Mouse (Mus musculus) CH12.LX (cell line): ENCODE data around the gene Armh2.

Experiments
- CTCF ChIP-seq, 2 experiments: IDR thresholded peaks in 1 of 2; conservative IDR thresholded peaks in 1 of 2; 2 replicates each; pipeline ENCODE4 v1.5.1; 2011 to 2012; ENCODE audit warnings: low read depth in 2 of 2, low read length in 2 of 2, improper control_type of control experiment in 1 of 2, inconsistent platforms in 1 of 2, mild to moderate bottlenecking in 1 of 2, moderate library complexity in 1 of 2
- SMC3 ChIP-seq: IDR thresholded peaks from 2 replicates; pipeline ENCODE4 v1.6.1; 2011; ENCODE audit warnings: low read depth, low read length, improper control_type of control experiment
- TCF12 ChIP-seq: IDR thresholded peaks from 2 replicates; pipeline ENCODE4 v1.6.1; 2014; ENCODE audit warnings: low read depth, mild to moderate bottlenecking, inconsistent platforms, low read length, improper control_type of control experiment

- TF ChIP-seq CTCF (conservative IDR thresholded peaks at IDR 0.05 in 1 of 2, IDR thresholded peaks at IDR 0.05 in 1 of 2; ENCODE audit: low read depth in 2 of 2, low read length in 2 of 2) (no peak), TCF12 (no peak), SMC3 (no peak)
Observed at GRCm38 (mm10) chr13:24693312-24693711, 47.7 kb upstream of the Armh2 start.
